Mouse (Mus musculus): ENCODE data around the gene Aldoart2.
"Not testable (repeated sequence)": the region's sequence is repeated elsewhere in the genome, so short reads cannot be mapped to it uniquely, and the experiment has no call there.

Aldoart2 gene

GRCm38 (mm10) chr12:55565206-55565605, at the start of gene Aldoart2:
Gene Aldoart2 (plus strand): TSS chr12:55565239.
- DNase-seq (ENCODE audit: low spot score) = no peak

- no peak for DNase-seq (ENCODE audit: low spot score)
Observed at GRCm38 (mm10) chr12:55518061-55518738, 46.8 kb upstream of the Aldoart2 start.

DNA sequence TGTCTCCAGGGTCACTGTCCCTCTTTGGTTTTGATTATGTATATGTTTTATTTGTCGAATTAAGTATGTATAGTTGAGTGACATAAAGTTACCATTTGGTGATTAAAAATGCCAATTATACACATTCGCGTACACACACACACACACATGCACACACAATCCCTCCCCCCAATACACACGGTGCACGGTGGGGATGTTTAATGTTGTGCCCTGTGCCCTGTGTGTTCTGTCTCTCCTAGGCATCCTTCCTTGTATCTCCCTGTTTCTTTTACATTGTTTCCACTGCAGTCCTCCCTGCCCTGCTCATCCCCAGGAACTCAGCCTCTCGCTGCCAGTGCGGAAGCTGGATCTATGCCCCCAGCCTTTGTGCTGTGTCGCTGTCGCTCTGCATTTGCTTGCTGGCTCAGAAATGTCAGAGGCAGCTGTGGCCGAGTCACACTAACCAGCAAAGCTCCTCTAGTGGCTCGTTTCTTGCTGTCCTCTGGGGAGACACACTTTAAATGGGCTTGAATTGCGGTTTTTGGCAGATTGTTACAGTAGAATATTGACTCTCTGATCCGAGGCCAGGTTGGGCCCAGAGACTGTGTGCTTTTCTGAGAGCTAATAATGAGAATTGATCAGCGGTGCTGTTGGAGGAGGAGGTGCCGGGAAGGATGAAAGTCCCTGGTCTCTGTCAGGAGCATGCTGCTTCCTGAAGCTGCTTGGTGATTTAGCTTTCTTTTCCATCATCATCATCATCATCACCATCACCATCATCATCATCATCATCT, 37.9 kb upstream of the Aldoart2 start:
- no peak for DNase-seq (ENCODE audit: low spot score)

GRCm38 (mm10) chr12:55536537-55537135, 28.4 kb upstream of the Aldoart2 start:
- no peak for DNase-seq (ENCODE audit: low spot score)

DNA sequence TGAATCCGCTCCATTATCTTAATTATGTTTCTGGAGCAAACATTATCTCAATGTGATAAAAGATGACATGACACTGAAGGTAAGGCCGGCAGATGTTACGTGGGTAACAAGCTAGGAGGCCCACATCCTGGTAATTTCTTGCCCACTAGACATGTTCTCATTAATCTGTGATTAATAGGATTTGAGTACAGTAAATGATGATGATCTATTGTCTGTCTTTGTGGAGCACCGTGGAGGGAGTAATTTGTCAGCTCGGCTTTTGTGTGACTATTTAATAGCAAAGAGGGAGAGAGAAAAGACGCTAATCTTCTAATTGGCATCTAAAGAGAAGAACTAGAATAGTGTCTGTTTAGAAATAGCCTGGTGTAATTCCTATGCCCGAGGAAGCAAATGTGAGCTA, 27.3 kb upstream of the Aldoart2 start:
- DNase-seq (ENCODE audit: low spot score) = no peak

DNA sequence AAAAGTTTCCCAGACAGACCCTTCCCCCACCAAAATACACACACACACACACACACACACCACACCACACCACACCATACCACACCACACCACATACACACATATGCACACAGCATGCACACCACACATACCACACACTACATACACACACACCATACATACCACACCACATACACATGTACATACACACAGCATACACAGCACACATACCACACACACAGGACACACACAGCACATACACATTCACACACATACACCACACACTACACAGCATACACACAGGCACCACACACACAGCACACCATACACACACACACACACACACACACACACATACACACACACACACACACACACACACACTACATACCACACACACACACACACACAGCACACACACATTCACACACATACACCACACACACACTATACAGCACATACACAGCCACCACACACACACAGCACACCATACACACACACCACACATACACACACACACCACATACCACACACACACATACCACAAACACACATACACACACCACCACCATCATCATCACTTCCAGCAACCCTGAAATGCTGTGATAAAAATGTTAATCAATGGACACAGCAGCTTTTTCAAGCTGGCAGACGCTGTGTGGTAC, 26.6 kb upstream of the Aldoart2 start:
- no peak for DNase-seq (ENCODE audit: low spot score)

- DNase-seq (ENCODE audit: low spot score) = no peak
Observed at GRCm38 (mm10) chr12:55539157-55539556, 25.9 kb upstream of the Aldoart2 start.

GRCm38 (mm10) chr12:55554901-55555300, 10.1 kb upstream of the Aldoart2 start:
- not testable (repeated sequence) for DNase-seq (ENCODE audit: low spot score)

DNA sequence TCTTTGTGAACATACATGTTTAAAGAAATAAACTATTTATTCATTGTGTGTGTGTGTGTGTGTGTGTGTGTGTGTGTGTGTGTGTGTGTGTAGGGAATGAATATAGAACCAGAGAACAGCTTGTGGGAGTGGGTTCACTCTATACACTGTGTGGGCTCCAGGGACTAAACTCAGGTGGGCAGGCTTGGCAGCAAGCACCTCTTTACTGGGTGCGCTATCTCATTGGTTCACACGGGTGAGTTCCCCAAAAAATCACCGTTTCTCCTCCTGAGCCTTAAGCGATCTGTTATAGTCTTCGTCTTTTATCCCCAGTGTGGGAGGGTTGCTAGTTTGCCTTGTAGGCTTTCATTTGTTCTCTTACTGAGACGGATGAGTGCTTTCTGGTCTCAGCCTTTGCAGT, 7.2 kb upstream of the Aldoart2 start:
- no peak for DNase-seq (ENCODE audit: low spot score)

DNA sequence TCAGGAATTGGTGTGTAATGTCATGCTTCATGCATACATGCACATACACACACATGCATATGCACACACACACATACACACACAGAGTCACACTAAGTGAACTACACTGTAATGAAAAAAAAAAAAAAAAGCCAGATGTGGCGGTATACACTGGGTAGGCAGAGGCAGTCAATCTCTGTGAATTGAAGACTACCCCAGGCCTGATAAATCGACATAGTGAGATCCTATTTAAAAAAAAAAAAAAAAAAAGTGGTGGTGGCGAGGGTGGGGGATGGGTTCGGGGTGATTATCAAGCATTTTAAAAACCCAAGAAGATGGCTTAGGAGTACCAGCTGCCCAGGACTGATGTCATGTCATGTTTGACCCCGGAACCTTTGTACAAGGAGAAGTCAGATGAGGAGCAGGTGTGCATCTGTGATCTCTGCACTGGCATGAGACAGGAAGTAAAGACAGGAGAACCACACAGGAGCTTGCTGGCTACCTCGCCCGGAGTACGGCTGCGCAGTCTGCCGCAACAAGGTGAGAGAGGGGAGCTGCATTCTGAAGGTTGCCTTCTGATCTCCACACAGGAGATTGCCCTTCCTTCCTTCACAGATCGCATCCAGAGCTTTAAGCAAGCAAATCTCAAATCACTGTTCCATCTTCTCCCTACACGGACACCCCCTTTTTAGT, 5.7 kb upstream of the Aldoart2 start:
- DNase-seq (ENCODE audit: low spot score) = no peak

DNA sequence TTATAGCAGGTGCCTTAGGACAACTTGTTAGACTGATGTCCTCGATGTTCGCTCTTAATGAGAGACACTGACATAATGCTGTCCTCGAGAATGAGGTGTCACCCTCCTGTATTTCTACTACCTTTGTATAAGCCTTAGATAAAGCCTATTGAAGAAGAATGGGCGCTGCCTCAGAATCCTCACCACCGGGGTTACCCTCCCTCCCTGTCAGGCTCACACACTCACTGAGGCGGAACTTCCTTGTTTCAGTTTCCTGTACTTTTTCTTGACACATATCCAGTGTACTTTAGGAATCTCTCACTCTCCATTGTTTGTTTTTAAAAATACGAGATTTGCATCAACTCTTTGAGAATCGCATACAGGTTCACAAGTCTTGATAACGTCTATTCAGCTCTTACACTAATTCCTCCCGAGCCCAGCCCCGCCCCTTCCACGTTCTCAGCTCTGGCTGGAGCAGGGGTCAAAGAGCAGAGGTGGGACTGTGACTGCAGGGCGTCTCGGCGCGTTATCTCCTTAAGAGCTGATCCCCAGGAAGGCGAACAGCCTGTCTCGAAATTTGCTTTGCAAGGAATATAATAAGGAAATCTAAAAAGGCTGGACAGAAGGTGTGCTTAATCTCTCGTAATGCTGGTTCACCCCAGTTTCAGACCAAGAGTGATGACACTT, 4.9 kb upstream of the Aldoart2 start:
- no peak for DNase-seq (ENCODE audit: low spot score)

DNA sequence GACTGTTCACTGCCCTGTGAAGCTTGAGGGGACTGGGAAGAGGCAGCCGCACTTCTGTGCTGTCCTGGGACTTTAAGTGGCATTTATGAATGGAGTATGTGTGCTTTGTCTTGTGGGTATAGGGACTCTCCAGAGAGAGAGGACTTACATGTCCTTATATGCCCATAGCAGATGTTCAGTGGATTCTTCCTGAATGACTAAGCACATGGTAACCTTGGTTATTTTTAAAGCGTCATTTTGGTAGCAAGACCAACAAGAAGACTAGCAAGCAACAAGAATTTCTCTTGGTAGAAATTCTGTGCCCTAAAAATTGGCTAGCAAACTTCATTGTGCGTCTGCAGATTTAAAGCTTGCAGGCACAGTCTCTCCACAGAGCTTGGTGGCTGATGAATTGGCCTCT, 1.3 kb upstream of the Aldoart2 start:
- DNase-seq (ENCODE audit: low spot score) = no peak

GRCm38 (mm10) chr12:55564187-55564963, 664 bp upstream of the Aldoart2 start:
- DNase-seq (ENCODE audit: low spot score) = no peak

GRCm38 (mm10) chr12:55565867-55566266, 828 bp downstream of the Aldoart2 start:
- DNase-seq (ENCODE audit: low spot score) = no peak

DNA sequence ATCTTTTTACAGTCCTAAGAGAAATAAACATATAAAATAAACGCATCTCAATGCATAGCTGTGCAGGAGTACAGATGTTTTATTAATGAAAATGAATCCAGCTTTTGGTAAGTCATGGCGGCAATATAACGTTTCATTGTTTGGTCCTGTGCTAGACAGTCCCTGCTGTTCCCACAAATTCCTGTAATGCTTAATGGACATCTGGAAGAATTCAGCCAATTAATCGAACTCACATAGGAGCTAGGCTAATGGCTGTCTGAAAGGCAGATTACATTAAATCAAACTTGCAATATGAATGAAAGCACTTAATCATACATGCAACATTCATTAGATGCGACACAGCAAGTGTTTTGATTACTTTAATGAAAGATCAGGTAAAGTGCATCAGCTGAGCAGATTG, 1.8 kb downstream of the Aldoart2 start:
- DNase-seq (ENCODE audit: low spot score) = no peak

GRCm38 (mm10) chr12:55568466-55568865, 3.4 kb downstream of the Aldoart2 start:
- no peak for DNase-seq (ENCODE audit: low spot score)

- DNase-seq (ENCODE audit: low spot score) = no peak
Observed at GRCm38 (mm10) chr12:55569676-55570075, 4.6 kb downstream of the Aldoart2 start.

- no peak for DNase-seq (ENCODE audit: low spot score)
Observed at GRCm38 (mm10) chr12:55570646-55571045, 5.6 kb downstream of the Aldoart2 start.

DNA sequence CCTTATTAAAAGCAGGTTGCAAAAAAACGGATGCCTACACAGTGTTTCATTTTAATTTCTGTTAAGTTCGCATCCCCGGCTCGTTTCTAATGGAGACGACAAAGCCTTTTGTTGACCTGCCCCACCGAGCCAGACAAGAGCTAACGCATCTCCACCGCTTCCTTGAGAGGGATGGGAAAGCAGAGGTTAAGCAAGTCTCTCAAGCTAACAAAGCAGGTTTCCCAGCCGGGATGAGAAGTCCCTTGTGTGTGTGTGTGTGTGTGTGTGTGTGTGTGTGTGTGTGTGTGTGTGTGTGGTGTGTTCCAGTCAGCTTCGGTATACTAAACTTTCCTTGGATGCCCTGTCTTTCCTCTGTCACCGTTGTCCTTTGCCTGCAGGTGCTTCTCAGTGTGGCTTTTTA, 6.1 kb downstream of the Aldoart2 start:
- no peak for DNase-seq (ENCODE audit: low spot score)

DNA sequence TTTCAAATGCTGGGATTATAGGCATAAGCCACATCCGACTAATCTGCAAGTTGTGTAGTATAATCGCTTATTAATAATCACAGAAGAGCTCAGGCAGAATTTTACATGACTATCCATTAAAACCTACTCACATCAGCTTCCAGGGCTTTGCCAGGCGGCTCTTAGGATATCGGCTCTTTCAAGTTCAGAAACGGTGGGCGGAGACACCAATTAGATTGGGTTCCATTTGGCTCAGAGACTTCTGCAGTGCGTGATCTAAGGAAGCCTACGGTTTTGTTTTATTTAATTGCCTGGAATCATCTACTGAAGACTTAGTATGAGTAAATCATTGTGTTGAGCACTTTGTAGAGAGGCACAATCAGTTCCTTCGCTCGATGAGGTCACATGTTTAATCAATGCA, 6.6 kb downstream of the Aldoart2 start:
- no peak for DNase-seq (ENCODE audit: low spot score)

DNA sequence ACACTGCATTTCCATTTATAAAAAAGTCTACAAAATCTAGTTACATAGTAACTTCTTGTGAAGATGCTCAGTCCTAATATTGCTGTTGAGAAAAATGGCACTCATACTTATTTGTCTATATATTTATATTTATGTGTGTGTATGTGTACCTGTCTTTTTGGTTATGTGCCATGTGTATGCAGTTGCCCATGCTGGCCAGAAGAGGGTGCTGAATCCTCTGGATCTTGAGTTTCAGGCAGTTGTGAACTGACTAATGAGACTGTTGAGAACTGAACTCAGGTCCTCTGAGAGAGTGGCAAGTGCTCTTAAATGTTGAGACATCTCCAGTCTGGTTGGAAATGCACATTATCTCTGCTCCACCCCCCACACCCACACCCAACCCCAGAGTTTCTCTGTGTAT, 8.1 kb downstream of the Aldoart2 start:
- no peak for DNase-seq (ENCODE audit: low spot score)
